Mouse (Mus musculus) heart, postnatal 14 days (tissue): ENCODE measurements around the gene Wdr5. TPM values are rescaled to one million over a fixed set of nuclear protein-coding genes. Genes with fewer than 3 reads are reported as not detected.
"Not testable (repeated sequence)": the region's sequence is repeated elsewhere in the genome, so short reads cannot be mapped to it uniquely, and the experiment has no call there.

ENCODE experiments used
- DNase-seq, 2 experiments: peaks; one replicate each; pipeline ENCODE4 v3.0.0; 2021 to 2022
- intact Hi-C: fragments of 180-260 bp; cut with DNase I; formaldehyde crosslinking; loops from one replicate; pipeline ENCODE4 v1.15.1; 2025
- total RNA-seq, 2 experiments: library from RNA; stranded (reverse); gene quantifications; 2 replicates each; pipeline ENCODE4 v1.2.3; 2021

Wdr5 gene
- total RNA-seq, 2 experiments from 2014 or later = 21.4 to 25.3 TPM

GRCm38 (mm10) chr2:27493971-27494370 lies 21.0 kb upstream of the Wdr5 start:
- no peak for DNase-seq
- intact Hi-C loops = no loop called here

GRCm38 (mm10) chr2:27496391-27497028 lies 18.4 kb upstream of the Wdr5 start:
- no peak for DNase-seq
- intact Hi-C loops = no loop called here

- DNase-seq = peak; percentile 23 to 33
- intact Hi-C loops = no loop called here
Measured at GRCm38 (mm10) chr2:27504113-27504885, 10.7 kb upstream of the Wdr5 start.

- intact Hi-C loops = no loop called here
- DNase-seq = peak; percentile 13 to 17
Measured at GRCm38 (mm10) chr2:27505539-27505938, 9.4 kb upstream of the Wdr5 start.

- intact Hi-C loops, DNase-seq: not testable (repeated sequence)
Measured at GRCm38 (mm10) chr2:27506658-27507057, 8.3 kb upstream of the Wdr5 start.

- no peak for DNase-seq
- intact Hi-C loops = no loop called here
Measured at GRCm38 (mm10) chr2:27507562-27507961, 7.4 kb upstream of the Wdr5 start, which contains the start of gene Brd3. Gene Brd3 (minus strand): TSS chr2:27507662.

- DNase-seq = no peak
- intact Hi-C loops = no loop called here
Measured at GRCm38 (mm10) chr2:27510706-27511105, 4.3 kb upstream of the Wdr5 start.

GRCm38 (mm10) chr2:27512909-27513308 lies 2.0 kb upstream of the Wdr5 start:
- DNase-seq = no peak
- intact Hi-C loops = no loop called here

GRCm38 (mm10) chr2:27513861-27514260 lies 1.1 kb upstream of the Wdr5 start:
- DNase-seq = no peak
- intact Hi-C loops = loop anchor here (2.0 kb wide), 1 partner anchor 25 kb away; no protein-coding TSS in a partner anchor

- no peak for DNase-seq
- intact Hi-C loops = loop anchor here (2.0 to 5.0 kb wide), 3 partner anchors 23 to 228 kb away; no protein-coding TSS in a partner anchor
Measured at GRCm38 (mm10) chr2:27515341-27516166, 597 bp downstream of the Wdr5 start.

- intact Hi-C loops = loop anchor here (2.0 to 5.0 kb wide), 2 partner anchors 41 to 229 kb away; no protein-coding TSS in a partner anchor
- no peak for DNase-seq
Measured at GRCm38 (mm10) chr2:27516289-27516688, 1.3 kb downstream of the Wdr5 start.

GRCm38 (mm10) chr2:27518283-27518682 lies 3.3 kb downstream of the Wdr5 start:
- DNase-seq = no peak
- intact Hi-C loops = loop anchor here (5.0 kb wide), 1 partner anchor 231 kb away; no protein-coding TSS in a partner anchor

GRCm38 (mm10) chr2:27538455-27539330 lies 23.7 kb downstream of the Wdr5 start:
- DNase-seq = not testable (repeated sequence)
- intact Hi-C loops = loop anchor here (2.0 kb wide), 1 partner anchor 24 kb away; the partner anchor contains the start of gene Wdr5

- DNase-seq = peak in 1 of 2 experiments; percentile 9
- intact Hi-C loops = loop anchor here (2.0 kb wide), 1 partner anchor 25 kb away; the partner anchor contains the start of gene Wdr5
Measured at GRCm38 (mm10) chr2:27539336-27539735, 24.4 kb downstream of the Wdr5 start.

GRCm38 (mm10) chr2:27539772-27540514 lies 25.0 kb downstream of the Wdr5 start:
- DNase-seq = peak; percentile 96 to 97
- intact Hi-C loops = loop anchor here (2.0 kb wide), 1 partner anchor 25 kb away; the partner anchor contains the start of gene Wdr5

- no peak for DNase-seq
Measured at GRCm38 (mm10) chr2:27540515-27540836, 25.5 kb downstream of the Wdr5 start.

GRCm38 (mm10) chr2:27541225-27541624 lies 26.3 kb downstream of the Wdr5 start:
- intact Hi-C loops = no loop called here
- no peak for DNase-seq

More at GRCm38 (mm10) chr2:27540515-27540836, 25.5 kb downstream of the Wdr5 start:
- intact Hi-C loops = no loop called here

GRCm38 (mm10) chr2:27544613-27545012 lies 29.7 kb downstream of the Wdr5 start:
- DNase-seq = no peak
- intact Hi-C loops = no loop called here

- intact Hi-C loops, DNase-seq: not testable (repeated sequence)
Measured at GRCm38 (mm10) chr2:27545517-27545916, 30.6 kb downstream of the Wdr5 start.
